Mouse (Mus musculus): ENCODE measurements around the gene Lars2. TPM values are rescaled to one million over a fixed set of nuclear protein-coding genes. Genes with fewer than 3 reads are reported as not detected.
"Not testable (repeated sequence)": the region's sequence is repeated elsewhere in the genome, so short reads cannot be mapped to it uniquely, and the experiment has no call there.

The Lars2 gene
- polyA plus RNA-seq (2015; fragmentation: Nextera tagmentation; extraction: Ambion mirVana) = 933 and 1,028 TPM in 2 replicates

- H3K9ac ChIP-seq = peak within 1 kb of the TSS; percentile 78
- WGBS = under 1% methylated on average over 35 of the region's 35 CpGs
- H3K36me3 ChIP-seq (ENCODE audit: poor library complexity, severe bottlenecking) = peaks cover 2% of the 10 kb centered on the region; the same call in 1 of the 2 replicates
- H3K4me1 ChIP-seq = peaks cover 15% of the 10 kb centered on the region
- H3K27ac ChIP-seq = peak within 1 kb of the TSS; percentile 87
- H3K9me3 ChIP-seq (replicated peaks) = no peaks in the 10 kb centered on the region
- H3K4me2 ChIP-seq = peak within 1 kb of the TSS; percentile 82
- H3K27me3 ChIP-seq = no peaks in the 10 kb centered on the region
- peak; percentile 99 for ATAC-seq
- H3K4me3 ChIP-seq = peak within 1 kb of the TSS; percentile 78
Measured at GRCm38 (mm10) chr9:123366708-123367385, at the start of gene Lars2. TSS of gene Lars2 (plus strand) at chr9:123366927.

- H3K27me3 ChIP-seq = no peaks in the 10 kb centered on the region
- H3K9me3 ChIP-seq (replicated peaks) = no peaks in the 10 kb centered on the region
- no peak for ATAC-seq
- no peak overlapping the region for H3K4me2 ChIP-seq
- no peaks in the 10 kb centered on the region for H3K4me1 ChIP-seq
- no peak overlapping the region for H3K9ac ChIP-seq
- H3K4me3 ChIP-seq = no peak overlapping the region
- H3K36me3 ChIP-seq (ENCODE audit: poor library complexity, severe bottlenecking) = no peaks in the 10 kb centered on the region
- H3K27ac ChIP-seq = no peak overlapping the region
Measured at GRCm38 (mm10) chr9:123326106-123326505, 40.6 kb upstream of the Lars2 start.

DNA sequence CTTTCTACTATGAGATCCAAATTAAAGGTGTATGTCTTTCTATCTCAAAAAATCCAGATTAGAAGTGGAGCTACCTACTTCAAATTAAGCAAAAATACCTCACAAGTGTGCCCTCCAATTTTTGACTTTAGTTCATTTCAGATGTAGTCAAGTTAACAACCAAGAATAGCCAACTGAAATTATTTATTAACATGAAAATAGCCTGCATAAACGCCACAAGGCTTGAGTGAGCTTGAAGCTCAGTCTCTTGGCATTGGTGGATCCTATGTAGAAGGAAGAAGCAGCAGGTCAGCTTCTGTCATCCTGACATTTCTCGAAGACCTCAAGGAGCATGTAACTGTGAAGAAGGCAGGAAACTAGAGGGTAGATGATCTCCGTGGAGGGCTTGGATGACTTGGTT, 38.4 kb upstream of the Lars2 start:
- WGBS = 88% methylated on average over 3 of the region's 3 CpGs
- no peak overlapping the region for H3K27ac ChIP-seq
- H3K4me1 ChIP-seq = no peaks in the 10 kb centered on the region
- H3K4me2 ChIP-seq = no peak overlapping the region
- no peak overlapping the region for H3K4me3 ChIP-seq
- H3K9ac ChIP-seq = no peak overlapping the region
- ATAC-seq = no peak
- H3K27me3 ChIP-seq = no peaks in the 10 kb centered on the region
- no peaks in the 10 kb centered on the region for H3K36me3 ChIP-seq (ENCODE audit: poor library complexity, severe bottlenecking)
- H3K9me3 ChIP-seq (replicated peaks) = no peaks in the 10 kb centered on the region

GRCm38 (mm10) chr9:123329831-123330230, 36.9 kb upstream of the Lars2 start:
- no peak for ATAC-seq
- Histone ChIP-seq H3K4me1 (no peaks in the 10 kb centered on the region), H3K4me3 (no peak overlapping the region), H3K36me3 (ENCODE audit: poor library complexity, severe bottlenecking) (no peaks in the 10 kb centered on the region), H3K4me2 (no peak overlapping the region), H3K9me3 (replicated peaks) (no peaks in the 10 kb centered on the region), H3K27ac (no peak overlapping the region), H3K9ac (no peak overlapping the region), H3K27me3 (no peaks in the 10 kb centered on the region)
- 92% methylated on average over 7 of the region's 7 CpGs for WGBS

- ATAC-seq; H3K9me3 ChIP-seq (replicated peaks); H3K9ac ChIP-seq; H3K36me3 ChIP-seq (ENCODE audit: poor library complexity, severe bottlenecking); H3K4me1 ChIP-seq; H3K4me3 ChIP-seq; H3K27ac ChIP-seq; H3K27me3 ChIP-seq; H3K4me2 ChIP-seq: not testable (repeated sequence)
- WGBS = 83% methylated on average over 1 of the region's 1 CpGs
Measured at GRCm38 (mm10) chr9:123330271-123330670, 36.5 kb upstream of the Lars2 start.

GRCm38 (mm10) chr9:123333479-123333878, 33.2 kb upstream of the Lars2 start:
- H3K36me3 ChIP-seq (ENCODE audit: poor library complexity, severe bottlenecking) = no peaks in the 10 kb centered on the region
- H3K4me1 ChIP-seq = peaks cover 13% of the 10 kb centered on the region
- WGBS = 88% methylated on average over 2 of the region's 2 CpGs
- no peak overlapping the region for H3K4me2 ChIP-seq
- H3K4me3 ChIP-seq = no peak overlapping the region
- H3K27me3 ChIP-seq = no peaks in the 10 kb centered on the region
- H3K9me3 ChIP-seq (replicated peaks) = no peaks in the 10 kb centered on the region
- no peak for ATAC-seq
- H3K9ac ChIP-seq = no peak overlapping the region
- no peak overlapping the region for H3K27ac ChIP-seq

DNA sequence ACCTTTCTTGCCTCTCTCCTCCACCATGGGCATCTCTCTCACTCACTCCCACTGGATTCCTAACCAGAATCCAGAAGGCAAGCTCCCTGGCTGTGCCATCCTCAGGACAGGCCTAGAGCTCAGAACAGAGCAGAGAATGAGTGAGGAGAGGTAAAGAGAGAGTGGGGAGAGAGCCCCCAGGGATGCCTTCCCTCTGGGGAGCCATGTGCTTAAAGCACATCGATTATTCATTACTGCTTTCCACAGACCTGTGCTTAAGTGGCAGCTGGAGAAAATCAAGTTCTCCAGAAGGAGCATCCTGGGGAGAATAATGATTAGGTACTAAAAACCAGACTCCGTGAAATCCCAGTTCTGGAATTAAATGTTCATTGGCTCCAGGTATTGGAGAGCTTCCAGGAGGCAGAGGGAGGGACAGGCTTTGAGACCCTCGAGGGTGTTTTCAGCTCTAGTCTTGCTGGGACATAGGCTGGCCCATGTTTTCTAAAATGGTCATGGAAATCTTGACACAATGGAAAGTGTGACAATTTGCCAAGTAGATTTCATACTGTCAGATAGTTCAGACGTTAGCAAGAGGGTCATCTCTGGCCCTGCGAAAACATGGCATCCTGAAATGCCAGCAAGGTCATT, 31.6 kb upstream of the Lars2 start:
- Histone ChIP-seq H3K4me1 (peaks cover 14% of the 10 kb centered on the region), H3K4me2 (no peak overlapping the region), H3K9ac (no peak overlapping the region), H3K27me3 (no peaks in the 10 kb centered on the region), H3K9me3 (replicated peaks) (no peaks in the 10 kb centered on the region), H3K4me3 (no peak overlapping the region), H3K36me3 (ENCODE audit: poor library complexity, severe bottlenecking) (no peaks in the 10 kb centered on the region), H3K27ac (no peak overlapping the region)
- WGBS = 48% methylated on average over 5 of the region's 5 CpGs
- no peak for ATAC-seq

GRCm38 (mm10) chr9:123339651-123340144, 27.0 kb upstream of the Lars2 start:
- Histone ChIP-seq H3K4me1 (peaks cover 14% of the 10 kb centered on the region), H3K9me3 (replicated peaks) (no peaks in the 10 kb centered on the region), H3K27ac (no peak overlapping the region), H3K27me3 (no peaks in the 10 kb centered on the region), H3K36me3 (ENCODE audit: poor library complexity, severe bottlenecking) (no peaks in the 10 kb centered on the region), H3K4me3 (no peak overlapping the region), H3K9ac (no peak overlapping the region), H3K4me2 (no peak overlapping the region)
- 88% methylated on average over 3 of the region's 3 CpGs for WGBS
- ATAC-seq = no peak

GRCm38 (mm10) chr9:123341256-123341655, 25.5 kb upstream of the Lars2 start:
- Histone ChIP-seq H3K4me3 (no peak overlapping the region), H3K9me3 (replicated peaks) (no peaks in the 10 kb centered on the region), H3K27me3 (no peaks in the 10 kb centered on the region), H3K36me3 (ENCODE audit: poor library complexity, severe bottlenecking) (no peaks in the 10 kb centered on the region), H3K9ac (no peak overlapping the region), H3K27ac (no peak overlapping the region), H3K4me2 (no peak overlapping the region), H3K4me1 (peaks cover 9% of the 10 kb centered on the region)
- 92% methylated on average over 6 of the region's 6 CpGs for WGBS
- ATAC-seq = no peak

DNA sequence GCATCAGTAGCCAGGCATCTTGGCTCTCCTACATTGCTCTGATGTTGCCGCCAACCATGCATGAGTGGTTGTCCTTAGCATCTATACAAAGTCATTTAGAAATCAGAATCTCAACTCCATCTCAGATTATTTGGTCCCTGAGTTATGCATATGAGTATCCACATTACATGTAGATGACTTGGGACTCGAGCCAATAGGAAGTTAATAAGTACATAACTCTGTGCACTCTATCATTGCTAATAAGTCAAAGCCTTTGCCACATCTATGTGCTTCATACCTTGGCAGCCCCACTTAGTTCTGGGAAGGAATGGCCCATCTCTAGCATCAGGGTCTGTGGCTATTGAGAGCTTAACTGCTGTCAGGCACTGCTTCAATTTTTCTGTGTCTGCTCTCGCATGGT, 23.7 kb upstream of the Lars2 start:
- H3K9me3 ChIP-seq (replicated peaks) = no peaks in the 10 kb centered on the region
- H3K4me1 ChIP-seq = peaks cover 5% of the 10 kb centered on the region
- H3K4me2 ChIP-seq = no peak overlapping the region
- no peak overlapping the region for H3K27ac ChIP-seq
- no peaks in the 10 kb centered on the region for H3K27me3 ChIP-seq
- no peak overlapping the region for H3K9ac ChIP-seq
- H3K36me3 ChIP-seq (ENCODE audit: poor library complexity, severe bottlenecking) = no peaks in the 10 kb centered on the region
- H3K4me3 ChIP-seq = no peak overlapping the region
- no peak for ATAC-seq
- 80% methylated on average over 3 of the region's 3 CpGs for WGBS

- H3K4me1 ChIP-seq; H3K4me2 ChIP-seq; ATAC-seq; H3K27ac ChIP-seq; H3K4me3 ChIP-seq; H3K27me3 ChIP-seq; H3K9ac ChIP-seq; H3K36me3 ChIP-seq (ENCODE audit: poor library complexity, severe bottlenecking): not testable (repeated sequence)
- peaks cover 23% of the 10 kb centered on the region for H3K9me3 ChIP-seq (replicated peaks)
- 94% methylated on average over 1 of the region's 1 CpGs for WGBS
Measured at GRCm38 (mm10) chr9:123349286-123349685, 17.4 kb upstream of the Lars2 start.

GRCm38 (mm10) chr9:123359981-123360380, 6.7 kb upstream of the Lars2 start:
- no peaks in the 10 kb centered on the region for H3K27me3 ChIP-seq
- H3K9me3 ChIP-seq (replicated peaks) = no peaks in the 10 kb centered on the region
- H3K9ac ChIP-seq = no peak overlapping the region
- no peaks in the 10 kb centered on the region for H3K4me1 ChIP-seq
- no peaks in the 10 kb centered on the region for H3K36me3 ChIP-seq (ENCODE audit: poor library complexity, severe bottlenecking)
- no peak for ATAC-seq
- H3K4me3 ChIP-seq = no peak overlapping the region
- no peak overlapping the region for H3K4me2 ChIP-seq
- no peak overlapping the region for H3K27ac ChIP-seq
- WGBS = 64% methylated on average over 3 of the region's 3 CpGs

All from forebrain, embryonic 13.5 days (tissue).